Mouse (Mus musculus) thymus, postnatal 4 days (tissue): ENCODE results near the gene Tfap2c.

ENCODE experiments used
- DNase-seq: peaks from one replicate; pipeline ENCODE4 v3.0.0; 2021

Gene Tfap2c

DNA sequence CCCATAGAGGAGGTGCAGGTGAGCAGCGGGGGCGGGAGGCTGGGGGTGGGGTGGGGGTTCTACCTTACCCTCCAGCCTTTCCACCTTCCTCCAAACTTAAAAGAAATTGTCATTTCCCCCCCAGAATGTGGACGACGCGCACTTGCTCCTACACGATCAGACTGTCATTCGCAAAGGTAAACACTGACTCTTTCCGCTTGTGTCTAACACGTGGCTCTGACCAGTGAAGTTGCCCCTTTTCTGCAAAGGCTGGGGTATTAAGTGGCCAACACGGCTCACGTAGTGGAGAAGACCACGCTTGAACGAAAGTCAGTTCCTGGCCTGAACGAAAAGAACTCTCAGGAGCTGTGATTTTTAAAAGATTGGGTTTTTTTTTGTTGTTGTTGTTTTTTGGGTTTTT, 2.5 kb downstream of the Tfap2c start:
- no peak for DNase-seq

DNA sequence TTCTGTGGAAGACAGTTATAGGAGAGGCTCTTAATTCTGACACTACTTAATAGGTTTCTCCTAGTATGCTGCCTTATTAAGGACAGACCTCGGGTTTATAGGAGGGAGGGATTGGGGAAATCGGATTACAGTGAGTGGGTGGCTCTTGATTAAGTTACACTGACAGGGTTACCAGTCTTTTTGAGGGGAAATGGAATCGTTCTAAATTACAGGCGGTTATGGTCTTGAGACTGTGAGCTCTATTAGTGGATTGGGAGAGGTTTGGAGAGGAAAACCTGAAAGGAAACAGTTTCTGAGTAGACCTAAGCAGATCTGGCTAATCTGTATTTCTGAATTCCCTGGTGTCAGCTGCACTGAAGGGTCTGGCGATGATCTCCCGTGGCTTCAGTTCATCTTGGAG, 3.3 kb downstream of the Tfap2c start:
- no peak for DNase-seq

- no peak for DNase-seq
These were observed 4.8 kb downstream of the Tfap2c start for GRCm38 (mm10) chr2:172554211-172554610.

DNA sequence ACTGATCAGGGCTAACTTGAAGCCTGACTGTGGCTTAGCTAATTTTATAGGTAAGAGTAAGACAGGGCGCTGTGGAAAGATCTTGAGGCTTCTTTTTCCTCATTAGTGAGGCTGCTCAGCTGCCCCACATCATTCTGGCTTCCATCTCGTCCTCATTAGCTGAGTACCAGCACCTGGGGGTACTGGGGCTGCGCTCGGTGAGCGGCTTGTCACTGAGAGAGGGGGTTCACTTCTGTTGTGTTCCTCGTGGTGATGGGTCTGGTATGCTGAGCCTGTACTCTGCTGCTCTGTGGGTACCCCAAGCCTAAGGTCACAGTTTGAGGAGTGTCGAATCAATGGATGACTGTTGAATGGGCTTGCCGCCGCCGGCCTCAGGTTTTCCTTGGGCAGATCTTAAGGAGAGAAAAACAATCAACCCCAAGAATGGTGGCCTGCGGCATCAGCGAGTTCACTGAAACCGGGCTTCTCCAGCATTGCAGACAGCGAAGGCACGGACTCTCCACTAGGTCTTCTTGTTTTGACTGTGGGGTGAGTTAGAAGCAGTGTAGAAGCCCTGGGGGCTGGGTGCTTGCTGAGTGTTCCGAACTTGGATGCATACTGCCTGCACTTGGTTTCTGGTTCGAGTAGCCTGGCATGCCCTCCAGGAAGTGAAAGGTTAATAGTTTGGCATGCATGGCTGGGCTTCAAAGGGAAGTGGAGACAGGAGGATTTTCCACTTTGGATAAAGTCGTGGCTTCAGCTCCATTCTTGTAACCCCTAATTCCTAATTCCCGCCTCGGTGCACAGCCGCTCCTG, 9.5 kb downstream of the Tfap2c start:
- DNase-seq, result no peak

DNA sequence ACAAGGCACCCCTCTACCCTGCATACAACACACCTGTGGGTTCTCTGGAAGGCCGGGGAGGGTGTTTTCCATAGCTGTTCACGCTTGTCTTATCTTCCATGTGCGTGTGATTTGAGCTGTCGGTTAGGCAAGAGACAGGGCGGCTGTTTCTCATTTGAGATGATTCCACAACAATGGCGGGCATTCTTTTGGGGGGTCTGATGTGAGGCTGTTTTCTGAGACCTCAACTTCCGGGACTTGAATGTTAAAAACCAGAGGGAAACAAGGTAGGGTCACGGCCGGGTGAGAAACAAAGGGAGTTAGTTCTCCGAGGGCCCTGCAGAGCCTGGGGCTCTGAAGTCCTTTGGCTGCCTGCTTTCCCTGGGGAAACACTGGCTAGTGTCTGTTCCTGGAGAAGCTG, 11.6 kb downstream of the Tfap2c start:
- DNase-seq, result no peak

DNA sequence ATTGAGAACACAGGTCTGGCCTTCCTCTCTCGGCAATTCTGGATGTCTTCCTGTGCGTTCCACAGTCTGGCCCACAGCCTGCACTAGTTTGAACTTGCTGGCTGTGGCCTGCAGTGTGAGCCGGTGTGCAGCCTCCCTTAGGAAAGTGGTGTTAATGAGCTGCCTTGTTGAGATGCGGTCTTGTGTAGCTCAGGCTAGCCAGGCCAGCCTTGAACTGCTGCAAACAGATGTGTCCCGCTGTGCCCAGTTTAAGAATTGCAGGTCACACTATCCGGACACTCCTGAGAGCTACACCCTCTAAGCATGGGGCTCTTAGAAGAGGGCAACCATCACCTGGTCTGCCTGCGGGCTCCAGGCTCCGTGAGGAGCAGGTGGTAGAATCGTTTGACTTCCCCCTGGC, 18.4 kb downstream of the Tfap2c start:
- DNase-seq, result no peak

DNA sequence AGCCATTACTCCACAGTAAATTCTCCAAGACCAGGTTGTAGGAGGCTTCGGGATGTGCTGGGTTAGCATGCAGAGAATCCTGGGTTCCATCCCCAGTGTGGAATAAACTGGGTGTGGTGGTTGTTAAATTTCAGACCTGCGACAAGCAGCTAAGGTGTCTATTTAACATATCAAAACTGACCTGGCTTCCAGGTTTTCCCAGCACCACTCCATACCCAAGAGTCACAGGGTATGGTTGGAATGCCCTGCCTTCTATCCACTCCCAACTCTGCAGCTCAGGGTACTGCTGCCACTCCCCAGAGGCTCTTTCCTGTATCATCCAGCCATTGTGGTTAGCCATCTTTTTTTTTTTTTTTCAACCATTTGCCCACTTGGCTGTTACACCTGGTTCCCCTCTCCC, 19.1 kb downstream of the Tfap2c start:
- no peak for DNase-seq

- DNase-seq, result no peak
These were observed 27.9 kb downstream of the Tfap2c start for GRCm38 (mm10) chr2:172577196-172577766.

GRCm38 (mm10) chr2:172579221-172579620, 29.8 kb downstream of the Tfap2c start:
- no peak for DNase-seq

- no peak for DNase-seq
These were observed 31.3 kb downstream of the Tfap2c start for GRCm38 (mm10) chr2:172580536-172581265.

- no peak for DNase-seq
These were observed 33.9 kb downstream of the Tfap2c start for GRCm38 (mm10) chr2:172583312-172583711.

- no peak for DNase-seq
These were observed 35.9 kb downstream of the Tfap2c start for GRCm38 (mm10) chr2:172585329-172585728.

DNA sequence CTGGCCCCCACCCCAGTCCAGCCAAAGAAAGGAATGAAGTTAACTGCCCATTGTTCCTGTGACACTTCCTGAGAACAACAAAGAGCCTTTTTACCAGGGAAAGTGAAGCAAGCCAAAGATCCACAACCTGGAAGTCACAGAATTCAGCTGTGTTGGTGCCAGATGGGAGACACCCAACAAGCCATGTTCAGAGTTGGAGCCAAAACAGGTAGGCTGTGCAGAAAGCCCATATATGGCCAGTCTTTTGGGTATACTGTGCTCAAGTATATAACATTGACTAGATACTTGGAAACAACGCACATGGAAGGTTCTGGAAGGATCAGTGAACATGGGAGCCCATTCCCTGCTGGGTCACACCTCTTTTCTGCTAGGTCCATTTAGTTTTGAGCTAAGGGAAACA, 39.7 kb downstream of the Tfap2c start:
- no peak for DNase-seq

DNA sequence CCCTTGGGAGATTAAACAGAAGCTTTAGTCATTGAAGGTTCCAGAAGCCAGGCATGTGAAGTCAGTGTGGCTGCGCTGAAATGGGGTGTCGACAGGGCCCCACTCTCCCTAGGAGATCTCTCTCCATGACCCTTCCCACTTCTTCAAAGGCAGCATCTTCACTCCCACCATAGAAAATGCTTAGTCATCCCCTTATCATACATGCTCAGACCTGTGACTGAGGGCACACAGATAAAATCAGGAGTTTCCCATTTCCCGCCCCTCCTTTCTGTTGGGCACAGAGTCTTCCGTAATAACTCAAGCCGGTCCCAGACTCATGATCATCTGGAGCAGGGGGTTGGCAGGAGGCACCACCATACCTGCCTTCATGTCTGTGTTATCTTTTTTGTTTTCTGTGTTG, 41.4 kb downstream of the Tfap2c start:
- DNase-seq, result no peak

DNA sequence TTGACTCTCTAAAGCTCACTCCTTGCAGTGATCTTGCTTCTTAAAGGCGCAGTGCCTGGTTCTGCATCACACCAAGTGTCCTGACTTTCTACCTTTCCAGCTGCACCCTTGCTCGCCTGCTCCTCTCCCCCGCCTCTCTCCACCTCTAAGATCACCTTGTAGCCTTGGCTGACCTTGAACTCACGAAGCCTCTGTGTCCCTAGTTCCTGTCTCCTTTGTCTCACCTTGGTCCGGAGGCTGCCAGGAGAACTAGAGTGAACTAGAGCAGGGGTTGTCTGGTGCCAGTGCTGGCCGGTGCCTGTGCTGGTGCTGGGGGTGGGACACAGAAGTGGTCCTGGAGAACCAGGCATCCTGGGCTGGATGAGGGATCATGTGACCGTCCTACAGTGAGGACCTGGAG, 44.9 kb downstream of the Tfap2c start:
- DNase-seq, result no peak

GRCm38 (mm10) chr2:172597056-172597455, 47.7 kb downstream of the Tfap2c start:
- DNase-seq, result no peak

GRCm38 (mm10) chr2:172597881-172598280, 48.5 kb downstream of the Tfap2c start:
- DNase-seq, result no peak

DNA sequence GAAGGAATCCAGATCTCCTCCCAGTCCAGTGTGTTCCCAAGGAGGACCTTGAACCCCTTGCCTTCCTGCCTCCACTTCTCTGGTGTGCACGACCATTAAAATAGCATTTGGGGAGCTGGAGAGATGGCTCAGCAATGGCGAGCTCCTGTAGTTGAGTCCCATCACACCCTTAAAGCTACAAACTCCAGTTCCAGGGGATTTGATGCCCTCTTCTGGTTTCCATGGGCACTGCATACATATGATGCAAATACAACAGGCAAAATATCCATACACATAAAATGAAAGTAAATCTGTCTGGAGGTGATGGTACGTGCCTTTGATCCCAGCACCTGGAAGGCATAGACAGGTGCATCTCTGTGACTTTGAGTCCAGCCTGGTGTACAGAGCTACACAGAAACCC, 55.2 kb downstream of the Tfap2c start:
- no peak for DNase-seq

DNA sequence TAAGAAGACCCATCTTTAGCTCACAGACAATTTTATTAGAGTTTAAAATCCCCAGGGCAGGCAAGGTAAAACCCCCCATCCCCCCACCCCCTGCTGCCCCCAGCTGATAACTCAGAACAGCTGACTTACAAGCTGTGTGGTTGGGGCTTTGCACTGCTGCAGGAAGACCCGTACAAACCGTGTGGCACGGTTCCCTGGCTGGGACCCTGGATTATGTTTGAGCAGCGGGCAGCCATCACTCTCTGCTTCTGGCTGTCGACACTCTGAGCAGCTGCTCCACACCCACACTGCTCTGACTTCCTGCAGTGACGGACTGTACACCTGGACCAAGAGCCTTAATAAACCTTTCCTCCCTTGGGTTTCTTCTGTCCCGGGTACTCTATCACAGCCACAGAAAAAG, 56.2 kb downstream of the Tfap2c start:
- DNase-seq, result no peak

- DNase-seq, result no peak
These were observed 58.3 kb downstream of the Tfap2c start for GRCm38 (mm10) chr2:172607710-172608109.
